Mouse (Mus musculus): Measurements from ENCODE around the gene Tmem14a. TPM values are rescaled to one million over a fixed set of nuclear protein-coding genes. Genes with fewer than 3 reads are reported as not detected.

Tmem14a gene
- polyA plus RNA-seq, 1 experiment from 2014 or later: 3.7 TPM

- Histone ChIP-seq H3K27ac (no peak overlapping the region), H3K4me1 (replicated peaks) (peaks cover 7% of the 10 kb centered on the region; the same call in 1 of the 2 replicates), H3K27me3 (no peaks in the 10 kb centered on the region), H3K36me3 (no peaks in the 10 kb centered on the region), H3K9ac (no peak overlapping the region), H3K9me3 (replicated peaks) (no peaks in the 10 kb centered on the region), H3K4me3 (replicated peaks) (no peak overlapping the region), H3K4me2 (no peak overlapping the region)
- WGBS (ENCODE audit: insufficient replicate concordance): 71% methylated on average over 6 of the region's 6 CpGs
- ATAC-seq (ENCODE audit: low read depth) (no peak), DNase-seq (no peak)
These were observed 17.0 kb downstream of the Tmem14a start for GRCm38 (mm10) chr1:21235359-21235758.

GRCm38 (mm10) chr1:21239911-21240898, 21.8 kb downstream of the Tmem14a start, which contains the start of gene Gsta3:
Gsta3 (plus strand) TSS chr1:21240589.
- no peaks in the 10 kb centered on the region for H3K27me3 ChIP-seq
- H3K4me2 ChIP-seq: peak within 1 kb of the TSS; percentile 28
- H3K4me3 ChIP-seq (replicated peaks): 0 out of 2 replicates have a peak within 1 kb of the TSS, but pooled peaks have one; percentile 0
- H3K36me3 ChIP-seq: no peaks in the 10 kb centered on the region
- no peak within 1 kb of the TSS for H3K9ac ChIP-seq
- no peaks in the 10 kb centered on the region for H3K9me3 ChIP-seq (replicated peaks)
- no peak for DNase-seq
- H3K27ac ChIP-seq: no peak within 1 kb of the TSS
- 79% methylated on average over 8 of the region's 8 CpGs for whole genome bisulfite sequencing (ENCODE audit: insufficient replicate concordance)
- peak; percentile 60 for ATAC-seq (ENCODE audit: low read depth)
- H3K4me1 ChIP-seq (replicated peaks): peaks cover 7% of the 10 kb centered on the region; the same call in 1 of the 2 replicates

DNA sequence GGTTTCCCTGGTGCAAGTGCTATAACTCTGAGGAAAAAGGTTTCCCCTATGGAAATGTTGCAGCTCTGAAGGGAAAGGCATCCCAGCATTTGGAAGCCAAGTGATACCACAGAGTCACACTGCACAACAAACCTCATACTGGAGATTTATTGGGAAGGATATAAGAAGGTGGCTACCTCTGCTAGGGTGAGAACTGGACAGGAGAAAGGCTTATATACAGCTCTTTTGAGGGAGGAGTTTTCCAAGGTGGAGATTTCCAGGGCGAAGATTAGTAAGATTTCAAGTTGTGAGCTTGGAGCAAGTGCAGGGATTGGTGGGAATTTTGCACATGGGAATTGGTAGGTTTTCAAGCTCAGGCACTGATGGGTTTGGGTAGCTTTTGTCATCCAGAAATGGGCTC, 22.7 kb downstream of the Tmem14a start:
- peak overlapping the region; percentile 28 for H3K4me2 ChIP-seq
- ATAC-seq (ENCODE audit: low read depth): no peak
- H3K9me3 ChIP-seq (replicated peaks): no peaks in the 10 kb centered on the region
- 50% methylated on average over 1 of the region's 1 CpGs for WGBS (ENCODE audit: insufficient replicate concordance)
- H3K27me3 ChIP-seq: no peaks in the 10 kb centered on the region
- DNase-seq: no peak
- no peak overlapping the region for H3K9ac ChIP-seq
- H3K27ac ChIP-seq: no peak overlapping the region
- 0 out of 2 replicates have a peak overlapping the region, but pooled peaks have one; percentile 0 for H3K4me3 ChIP-seq (replicated peaks)
- H3K36me3 ChIP-seq: no peaks in the 10 kb centered on the region
- H3K4me1 ChIP-seq (replicated peaks): peaks cover 7% of the 10 kb centered on the region; the same call in 1 of the 2 replicates

DNA sequence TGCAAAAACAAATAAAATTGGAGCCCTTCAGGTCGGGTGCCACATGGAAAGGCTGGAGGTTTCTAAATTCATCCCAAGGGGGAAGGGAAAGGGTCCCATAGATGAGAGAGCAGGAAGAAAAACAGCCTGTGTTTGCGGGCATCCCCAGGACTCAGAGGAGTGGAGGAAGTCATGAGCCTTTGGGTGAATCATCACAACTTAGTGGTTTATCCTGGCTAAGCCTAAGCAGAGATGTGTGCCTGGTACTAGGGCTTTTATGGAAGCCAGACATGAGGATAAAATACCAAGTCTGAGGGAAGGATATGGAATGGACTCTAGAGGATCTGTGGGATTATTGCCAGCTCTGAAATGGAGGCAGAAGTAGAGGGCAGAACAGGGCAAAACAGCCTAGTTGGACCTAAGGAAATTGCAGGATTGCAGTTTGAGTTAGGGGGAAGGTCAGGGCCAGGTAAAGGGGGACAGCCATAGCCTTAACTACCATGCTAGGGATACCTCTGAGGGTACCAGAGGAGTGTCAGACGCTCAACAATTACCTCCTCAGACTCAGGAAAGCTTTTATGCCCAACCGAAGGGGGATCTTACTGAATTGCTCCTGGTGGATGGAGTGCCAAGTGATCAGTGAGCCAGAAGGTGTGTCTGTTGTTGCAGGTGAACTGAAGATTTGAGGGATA, 26.1 kb downstream of the Tmem14a start:
- H3K27ac ChIP-seq: no peak overlapping the region
- H3K27me3 ChIP-seq: no peaks in the 10 kb centered on the region
- DNase-seq (no peak), ATAC-seq (ENCODE audit: low read depth) (no peak)
- H3K9ac ChIP-seq: no peak overlapping the region
- no peaks in the 10 kb centered on the region for H3K36me3 ChIP-seq
- H3K4me1 ChIP-seq (replicated peaks): peaks cover 7% of the 10 kb centered on the region; the same call in 1 of the 2 replicates
- no peak overlapping the region for H3K4me3 ChIP-seq (replicated peaks)
- no peaks in the 10 kb centered on the region for H3K9me3 ChIP-seq (replicated peaks)
- 45% methylated on average over 4 of the region's 4 CpGs for WGBS (ENCODE audit: insufficient replicate concordance)
- no peak overlapping the region for H3K4me2 ChIP-seq

DNA sequence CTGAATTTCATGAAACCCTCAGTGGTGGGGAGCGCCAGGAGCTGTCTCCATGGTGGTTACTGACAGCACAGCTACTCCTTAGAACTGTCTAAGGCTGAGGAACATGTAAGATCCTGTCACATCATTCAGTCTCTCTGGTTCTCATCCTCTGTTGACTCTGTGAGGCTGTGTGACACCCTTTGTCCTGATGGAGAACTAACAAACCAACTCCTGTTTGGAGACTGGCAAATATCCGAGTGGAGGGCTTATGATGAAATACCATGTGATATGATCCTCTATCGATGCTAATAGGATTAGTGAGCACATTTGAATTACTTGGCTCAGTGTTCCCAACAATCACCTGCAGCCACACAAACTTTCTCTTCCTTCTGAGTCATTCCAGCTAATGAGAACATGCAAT, 27.8 kb downstream of the Tmem14a start:
- Histone ChIP-seq H3K9ac (no peak overlapping the region), H3K4me1 (replicated peaks) (no peaks in the 10 kb centered on the region), H3K9me3 (replicated peaks) (no peaks in the 10 kb centered on the region), H3K36me3 (no peaks in the 10 kb centered on the region), H3K27me3 (no peaks in the 10 kb centered on the region), H3K4me3 (replicated peaks) (no peak overlapping the region), H3K27ac (no peak overlapping the region), H3K4me2 (no peak overlapping the region)
- 45% methylated on average over 3 of the region's 3 CpGs for WGBS (ENCODE audit: insufficient replicate concordance)
- DNase-seq (no peak), ATAC-seq (ENCODE audit: low read depth) (no peak)

- Histone ChIP-seq H3K27ac (no peak overlapping the region), H3K4me2 (no peak overlapping the region), H3K9ac (no peak overlapping the region), H3K36me3 (no peaks in the 10 kb centered on the region), H3K9me3 (replicated peaks) (no peaks in the 10 kb centered on the region), H3K4me3 (replicated peaks) (no peak overlapping the region), H3K4me1 (replicated peaks) (no peaks in the 10 kb centered on the region), H3K27me3 (no peaks in the 10 kb centered on the region)
- no peak for ATAC-seq (ENCODE audit: low read depth)
- DNase-seq: no peak
These were observed 29.5 kb downstream of the Tmem14a start for GRCm38 (mm10) chr1:21247896-21248295.

DNA sequence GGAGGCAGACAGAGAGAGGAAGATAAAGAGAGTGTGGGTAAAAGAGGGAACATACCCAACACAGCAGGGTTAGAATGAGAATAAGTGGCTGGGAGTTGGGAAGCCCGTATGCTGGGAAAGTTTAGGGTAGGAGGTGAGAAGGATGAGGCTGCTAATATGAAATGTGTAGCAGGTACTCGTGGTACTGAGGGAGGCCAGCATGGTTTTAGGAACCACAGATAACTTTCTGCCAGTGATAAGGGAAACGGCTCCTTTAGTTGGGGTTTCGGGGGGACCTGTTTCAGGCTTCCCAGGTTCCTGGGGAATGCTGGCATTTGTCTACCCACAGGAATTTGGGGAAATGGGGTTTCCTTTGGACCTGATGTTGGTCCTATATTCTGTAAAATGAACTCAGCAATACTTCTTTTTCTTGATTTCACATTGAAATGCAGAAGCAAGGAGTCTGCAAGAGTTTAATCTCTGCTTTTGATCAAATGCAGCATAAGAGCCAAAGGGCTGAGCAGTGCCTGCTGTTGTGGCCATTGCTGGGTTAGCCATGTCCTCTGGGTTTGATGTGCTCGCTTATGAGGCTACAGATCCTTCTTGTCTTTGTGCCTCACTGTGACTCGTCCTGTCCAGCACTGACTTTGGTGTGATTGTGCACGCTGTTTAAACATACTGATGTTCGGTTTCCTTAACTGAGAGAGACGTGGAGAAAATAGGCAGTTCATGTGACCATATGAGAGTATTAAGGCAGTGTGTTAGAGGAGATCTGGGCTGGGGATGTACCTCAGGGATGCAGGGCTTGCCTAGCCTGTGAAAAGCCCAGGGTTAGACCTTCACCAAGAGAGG, 30.4 kb downstream of the Tmem14a start:
- no peaks in the 10 kb centered on the region for H3K4me1 ChIP-seq (replicated peaks)
- H3K4me3 ChIP-seq (replicated peaks): no peak overlapping the region
- H3K9ac ChIP-seq: no peak overlapping the region
- no peak overlapping the region for H3K4me2 ChIP-seq
- DNase-seq (no peak), ATAC-seq (ENCODE audit: low read depth) (no peak)
- H3K27me3 ChIP-seq: no peaks in the 10 kb centered on the region
- H3K27ac ChIP-seq: no peak overlapping the region
- 50% methylated on average over 9 of the region's 9 CpGs for WGBS (ENCODE audit: insufficient replicate concordance)
- no peaks in the 10 kb centered on the region for H3K9me3 ChIP-seq (replicated peaks)
- no peaks in the 10 kb centered on the region for H3K36me3 ChIP-seq

- H3K27me3 ChIP-seq: no peaks in the 10 kb centered on the region
- H3K27ac ChIP-seq: no peak overlapping the region
- 62% methylated on average over 6 of the region's 6 CpGs for WGBS (ENCODE audit: insufficient replicate concordance)
- DNase-seq (no peak), ATAC-seq (ENCODE audit: low read depth) (no peak)
- no peaks in the 10 kb centered on the region for H3K36me3 ChIP-seq
- no peak overlapping the region for H3K9ac ChIP-seq
- no peaks in the 10 kb centered on the region for H3K9me3 ChIP-seq (replicated peaks)
- no peaks in the 10 kb centered on the region for H3K4me1 ChIP-seq (replicated peaks)
- no peak overlapping the region for H3K4me3 ChIP-seq (replicated peaks)
- no peak overlapping the region for H3K4me2 ChIP-seq
These were observed 33.3 kb downstream of the Tmem14a start for GRCm38 (mm10) chr1:21251661-21252060.

- Histone ChIP-seq H3K9ac (no peak overlapping the region), H3K4me1 (replicated peaks) (no peaks in the 10 kb centered on the region), H3K27me3 (no peaks in the 10 kb centered on the region), H3K36me3 (no peaks in the 10 kb centered on the region), H3K9me3 (replicated peaks) (no peaks in the 10 kb centered on the region), H3K27ac (no peak overlapping the region), H3K4me3 (replicated peaks) (no peak overlapping the region), H3K4me2 (no peak overlapping the region)
- 69% methylated on average over 10 of the region's 10 CpGs for WGBS (ENCODE audit: insufficient replicate concordance)
- no peak for ATAC-seq (ENCODE audit: low read depth)
- no peak for DNase-seq
These were observed 34.4 kb downstream of the Tmem14a start for GRCm38 (mm10) chr1:21252566-21253302.

GRCm38 (mm10) chr1:21253303-21253650, 34.9 kb downstream of the Tmem14a start:
- no peaks in the 10 kb centered on the region for H3K4me1 ChIP-seq (replicated peaks)
- no peak overlapping the region for H3K4me3 ChIP-seq (replicated peaks)
- H3K27me3 ChIP-seq: no peaks in the 10 kb centered on the region
- no peak overlapping the region for H3K4me2 ChIP-seq
- H3K27ac ChIP-seq: no peak overlapping the region
- no peak for DNase-seq
- H3K9me3 ChIP-seq (replicated peaks): no peaks in the 10 kb centered on the region
- ATAC-seq (ENCODE audit: low read depth): no peak
- H3K36me3 ChIP-seq: no peaks in the 10 kb centered on the region
- no peak overlapping the region for H3K9ac ChIP-seq
- 59% methylated on average over 1 of the region's 1 CpGs for WGBS (ENCODE audit: insufficient replicate concordance)

All from liver, embryonic 13.5 days (tissue).